Mouse (Mus musculus) pancreas, adult 10 weeks (tissue): ENCODE results near the gene Tnks2. TPM values are rescaled to one million over a fixed set of nuclear protein-coding genes. Genes with fewer than 3 reads are reported as not detected.

Experiments used
- polyA plus RNA-seq: library from polyadenylated mRNA; stranded (reverse); fragments of 350-450 nt; fragmentation: Illumina TruSeq; extraction: RNeasy Lipid Tissue Mini Kit (QIAGEN cat#74804); gene quantifications from one replicate; pipeline ENCODE4 v1.2.3, GENCODE M21; 2015; ENCODE audit warnings: low read depth, low replicate concordance; ENCODE audit not compliant: insufficient read depth

The Tnks2 gene
- 12.3 TPM for polyA plus RNA-seq

GRCm38 (mm10) chr19:36833788-36834531, at the start of gene Tnks2:
Gene Tnks2, plus strand, starts transcription at chr19:36834232.

GRCm38 (mm10) chr19:36919466-36919865, 85.4 kb downstream of the Tnks2 start, which contains the start of gene Fgfbp3:
Gene Fgfbp3, minus strand, starts transcription at chr19:36919615.

GRCm38 (mm10) chr19:36925671-36926552, 91.9 kb downstream of the Tnks2 start, which contains the start of gene Btaf1:
Gene Btaf1, plus strand, starts transcription at chr19:36926079.

Other genes with a start within 250 kb of the Tnks2 start
- 2.3 TPM for gene Ppp1r3c, start 97.6 kb upstream of the Tnks2 start, polyA plus RNA-seq
- 0.63 TPM for gene Fgfbp3, start 85.4 kb downstream of the Tnks2 start, polyA plus RNA-seq
- gene Btaf1, start 91.8 kb downstream of the Tnks2 start, polyA plus RNA-seq, result 3.9 TPM